Mouse (Mus musculus) right cerebral cortex, postnatal 25 days (tissue): ENCODE measurements around the gene Tcp11l2.

Source experiments
- DNase-seq: peaks from one replicate; pipeline ENCODE4 v3.0.0; 2022

Tcp11l2 gene

DNA sequence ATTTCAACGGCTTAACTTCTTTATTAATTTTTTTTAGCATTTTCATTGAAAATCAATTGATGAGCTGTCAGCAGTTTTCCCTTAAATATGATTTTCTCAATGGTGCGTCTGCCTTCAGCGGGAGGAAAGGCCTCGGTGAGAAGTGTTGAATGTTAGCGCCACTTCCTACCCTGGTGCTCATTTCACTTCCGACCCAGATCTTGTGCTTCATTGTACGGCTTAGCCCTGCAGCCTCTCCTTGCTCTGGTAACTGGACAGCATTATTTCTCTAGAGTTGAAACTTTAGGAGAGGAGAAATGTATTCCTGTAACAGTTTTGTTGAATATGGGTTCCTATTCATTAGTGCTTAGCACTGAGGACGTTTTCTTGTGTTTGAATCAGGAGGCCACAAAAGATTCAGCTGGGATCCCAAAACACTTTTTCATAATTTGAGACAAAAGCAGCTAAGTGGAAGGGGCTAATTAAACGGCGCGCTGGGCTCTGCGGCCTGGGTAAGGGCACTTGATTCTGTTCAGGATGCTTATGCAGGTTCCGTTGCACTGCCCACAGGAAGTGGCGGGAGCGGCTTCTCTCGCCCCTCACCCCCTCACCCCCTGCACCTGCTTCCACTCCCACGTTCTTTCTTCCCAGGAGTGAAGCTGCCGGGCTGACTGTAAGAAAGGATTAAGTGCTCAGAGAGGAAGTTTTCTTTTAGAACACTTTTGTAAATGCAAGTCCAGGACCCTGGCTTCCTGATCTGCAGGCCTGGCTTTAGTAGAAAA is 81.8 kb downstream of the Tcp11l2 start:
- no peak for DNase-seq

- DNase-seq = no peak
Measured at GRCm38 (mm10) chr10:84659281-84659680, 82.9 kb downstream of the Tcp11l2 start.

DNA sequence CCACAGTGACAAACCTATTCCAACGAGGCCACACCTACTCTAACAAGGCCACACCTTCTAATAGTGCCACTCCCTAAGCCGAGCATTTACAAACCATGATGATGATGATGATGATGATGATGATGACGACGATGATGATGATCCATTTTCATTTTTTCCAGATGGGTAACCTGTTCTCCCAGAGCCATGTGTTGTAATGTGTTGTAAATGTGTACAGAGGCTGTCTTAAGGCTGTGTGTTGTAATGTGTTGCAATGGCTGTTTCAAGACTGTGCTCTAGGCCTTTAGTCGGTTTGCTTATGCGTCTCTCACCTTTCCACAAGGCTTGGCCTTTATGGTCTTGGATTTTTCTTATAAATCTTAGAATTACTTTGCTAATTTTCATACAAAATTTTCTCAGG is 85.7 kb downstream of the Tcp11l2 start:
- DNase-seq = no peak
